Mouse (Mus musculus) liver, postnatal 0 days (tissue): Measurements from ENCODE around the gene Fgf3.

Experiments used
- CTCF ChIP-seq: sonication (generic); IDR thresholded peaks from 2 replicates; pipeline ENCODE4 v1.5.1; 2016; ENCODE audit warnings: antibody characterized with exemption, low read depth
- EP300 ChIP-seq: IDR thresholded peaks from 2 replicates; pipeline ENCODE4 v1.6.1; 2016; ENCODE audit warnings: antibody characterized with exemption, low read depth, mild to moderate bottlenecking

DNA sequence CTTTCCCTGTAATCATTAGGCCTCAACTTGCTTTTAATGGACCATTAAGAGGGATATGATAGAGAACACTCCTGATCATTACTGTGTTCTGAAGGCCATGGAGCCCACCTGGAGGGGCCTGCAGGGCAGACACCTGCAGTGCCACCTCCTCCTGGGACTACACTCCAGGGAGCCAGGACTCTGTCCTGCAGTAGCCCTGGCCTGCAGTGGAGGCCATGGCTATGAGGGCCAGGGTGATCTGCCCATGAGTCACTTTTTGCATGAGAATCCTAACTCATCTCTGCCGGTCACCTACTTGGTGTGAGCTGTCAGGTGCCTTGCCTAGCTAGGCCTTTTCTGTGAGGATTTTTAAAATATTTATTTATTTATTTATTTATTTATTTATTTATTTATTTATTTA is 40.5 kb downstream of the Fgf3 start:
- TF ChIP-seq CTCF (no peak), EP300 (no peak)
